Mouse (Mus musculus) hematopoietic multipotent progenitor cell, adult 10-12 weeks (in vitro differentiated cells): ENCODE measurements around the gene Actl10. TPM values are rescaled to one million over a fixed set of nuclear protein-coding genes. Genes with fewer than 3 reads are reported as not detected.

Experiments used
- polyA plus RNA-seq: library from polyadenylated mRNA; stranded (reverse); fragments of >175 nt; gene quantifications from 2 replicates; pipeline ENCODE4 v1.2.3, GENCODE M21; 2012; ENCODE audit warnings: low replicate concordance

The Actl10 gene
- polyA plus RNA-seq, result 0.09 TPM in 1 of 2 replicates, not detected in the other

GRCm38 (mm10) chr2:154551476-154551875, at the start of gene Actl10:
Gene Actl10, plus strand, starts transcription at chr2:154551776.

GRCm38 (mm10) chr2:154546711-154547110, 4.9 kb upstream of the Actl10 start, which contains the start of gene 1700003F12Rik:
Gene 1700003F12Rik, plus strand, starts transcription at chr2:154547085.

GRCm38 (mm10) chr2:154558264-154559039, 6.9 kb downstream of the Actl10 start, which contains the start of gene Necab3:
Gene Necab3, minus strand, starts transcription at chr2:154558890.

GRCm38 (mm10) chr2:154569836-154570286, 18.3 kb downstream of the Actl10 start, which contains the start of gene E2f1:
Gene E2f1, minus strand, starts transcription at chr2:154569892.

Other genes starting within 250 kb of the Actl10 start
- not detected in 2 replicates for gene Bpifb9b, start 244.5 kb upstream of the Actl10 start, polyA plus RNA-seq
- 0.52 and 1.1 TPM in 2 replicates for gene Cdk5rap1, start 178.8 kb upstream of the Actl10 start, polyA plus RNA-seq
- 7.3 and 8.9 TPM in 2 replicates for gene Snta1, start 143.7 kb upstream of the Actl10 start, polyA plus RNA-seq
- gene Cbfa2t2, start 115.3 kb upstream of the Actl10 start, polyA plus RNA-seq, result 7.4 and 9.6 TPM in 2 replicates
- 0.98 and 1.8 TPM in 2 replicates for gene 1700003F12Rik, start 4.7 kb upstream of the Actl10 start, polyA plus RNA-seq
- 0.57 and 0.90 TPM in 2 replicates for gene Necab3, start 7.1 kb downstream of the Actl10 start, polyA plus RNA-seq
- gene E2f1, start 18.1 kb downstream of the Actl10 start, polyA plus RNA-seq, result 16.4 and 16.7 TPM in 2 replicates
- gene Pxmp4, start 51.9 kb downstream of the Actl10 start, polyA plus RNA-seq, result 4.0 and 9.0 TPM in 2 replicates
- 6.6 and 8.0 TPM in 2 replicates for gene Zfp341, start 61.5 kb downstream of the Actl10 start, polyA plus RNA-seq
- 1.8 and 6.2 TPM in 2 replicates for gene 4930519P11Rik, start 61.7 kb downstream of the Actl10 start, polyA plus RNA-seq
- gene Chmp4b, start 99.9 kb downstream of the Actl10 start, polyA plus RNA-seq, result 58.8 and 130 TPM in 2 replicates
- not detected in 2 replicates for gene Gm14214, start 218.3 kb downstream of the Actl10 start, polyA plus RNA-seq
- 296 and 582 TPM in 2 replicates for gene Raly, start 239.3 kb downstream of the Actl10 start, polyA plus RNA-seq
- 1.8 and 1.9 TPM in 2 replicates for gene a, start 239.6 kb downstream of the Actl10 start, polyA plus RNA-seq